Mouse (Mus musculus): ENCODE data around the gene Pard3b. TPM values are rescaled to one million over a fixed set of nuclear protein-coding genes. Genes with fewer than 3 reads are reported as not detected.

Pard3b gene
- polyA plus RNA-seq, 1 experiment from 2014 or later: 10.5 TPM

GRCm38 (mm10) chr1:62648116-62648515 lies 1009.5 kb downstream of the Pard3b start:
- no peak overlapping the region for H3K9ac ChIP-seq (ENCODE audit: low read depth, low read length)
- peak overlapping the region; percentile 9; the same call in 1 of the 2 replicates for H3K4me2 ChIP-seq
- no peaks in the 10 kb centered on the region for H3K36me3 ChIP-seq (ENCODE audit: control insufficient read depth, insufficient read depth, low read length)
- no peak overlapping the region for H3K27ac ChIP-seq (ENCODE audit: low read depth, low read length)
- no peaks in the 10 kb centered on the region for H3K27me3 ChIP-seq (ENCODE audit: control insufficient read depth, insufficient read depth, low read length)
- 38% methylated on average over 6 of the region's 6 CpGs for WGBS (ENCODE audit: insufficient replicate concordance)
- H3K4me1 ChIP-seq (ENCODE audit: control insufficient read depth, insufficient read depth, low read length): peaks cover 12% of the 10 kb centered on the region
- no peak for ATAC-seq (replicated peaks; ENCODE audit: insufficient number of reproducible peaks, low FRiP score, low TSS enrichment)
- no peaks in the 10 kb centered on the region for H3K9me3 ChIP-seq (replicated peaks; ENCODE audit: control insufficient read depth, low read length)
- no peak overlapping the region for H3K4me3 ChIP-seq (ENCODE audit: low read depth, low read length)

- Histone ChIP-seq H3K9me3 (replicated peaks; ENCODE audit: control insufficient read depth, low read length) (no peaks in the 10 kb centered on the region), H3K27me3 (ENCODE audit: control insufficient read depth, insufficient read depth, low read length) (no peaks in the 10 kb centered on the region), H3K4me1 (ENCODE audit: control insufficient read depth, insufficient read depth, low read length) (peaks cover 12% of the 10 kb centered on the region), H3K4me2 (no peak overlapping the region), H3K36me3 (ENCODE audit: control insufficient read depth, insufficient read depth, low read length) (no peaks in the 10 kb centered on the region), H3K4me3 (ENCODE audit: low read depth, low read length) (no peak overlapping the region), H3K27ac (ENCODE audit: low read depth, low read length) (no peak overlapping the region), H3K9ac (ENCODE audit: low read depth, low read length) (no peak overlapping the region)
- 29% methylated on average over 5 of the region's 5 CpGs for WGBS (ENCODE audit: insufficient replicate concordance)
- ATAC-seq (replicated peaks; ENCODE audit: insufficient number of reproducible peaks, low FRiP score, low TSS enrichment): no peak
Measured at GRCm38 (mm10) chr1:62648591-62648990, 1010.0 kb downstream of the Pard3b start.

- no peak overlapping the region for H3K4me3 ChIP-seq (ENCODE audit: low read depth, low read length)
- H3K9me3 ChIP-seq (replicated peaks; ENCODE audit: control insufficient read depth, low read length): no peaks in the 10 kb centered on the region
- no peak overlapping the region for H3K9ac ChIP-seq (ENCODE audit: low read depth, low read length)
- peaks cover 12% of the 10 kb centered on the region for H3K4me1 ChIP-seq (ENCODE audit: control insufficient read depth, insufficient read depth, low read length)
- ATAC-seq (replicated peaks; ENCODE audit: insufficient number of reproducible peaks, low FRiP score, low TSS enrichment): no peak
- no peaks in the 10 kb centered on the region for H3K27me3 ChIP-seq (ENCODE audit: control insufficient read depth, insufficient read depth, low read length)
- H3K36me3 ChIP-seq (ENCODE audit: control insufficient read depth, insufficient read depth, low read length): no peaks in the 10 kb centered on the region
- H3K27ac ChIP-seq (ENCODE audit: low read depth, low read length): no peak overlapping the region
- WGBS (ENCODE audit: insufficient replicate concordance): 85% methylated on average over 5 of the region's 5 CpGs
- H3K4me2 ChIP-seq: no peak overlapping the region
Measured at GRCm38 (mm10) chr1:62650491-62650890, 1011.9 kb downstream of the Pard3b start.

GRCm38 (mm10) chr1:62654436-62654835 lies 1015.8 kb downstream of the Pard3b start:
- Histone ChIP-seq H3K4me2 (no peak overlapping the region), H3K36me3 (ENCODE audit: control insufficient read depth, insufficient read depth, low read length) (no peaks in the 10 kb centered on the region), H3K9me3 (replicated peaks; ENCODE audit: control insufficient read depth, low read length) (no peaks in the 10 kb centered on the region), H3K4me3 (ENCODE audit: low read depth, low read length) (no peak overlapping the region), H3K9ac (ENCODE audit: low read depth, low read length) (no peak overlapping the region), H3K4me1 (ENCODE audit: control insufficient read depth, insufficient read depth, low read length) (no peaks in the 10 kb centered on the region), H3K27ac (ENCODE audit: low read depth, low read length) (no peak overlapping the region), H3K27me3 (ENCODE audit: control insufficient read depth, insufficient read depth, low read length) (no peaks in the 10 kb centered on the region)
- no peak for ATAC-seq (replicated peaks; ENCODE audit: insufficient number of reproducible peaks, low FRiP score, low TSS enrichment)
- WGBS (ENCODE audit: insufficient replicate concordance): 71% methylated on average over 6 of the region's 6 CpGs

GRCm38 (mm10) chr1:62664960-62665645 lies 1026.5 kb downstream of the Pard3b start:
- no peak overlapping the region for H3K4me2 ChIP-seq
- H3K36me3 ChIP-seq (ENCODE audit: control insufficient read depth, insufficient read depth, low read length): no peaks in the 10 kb centered on the region
- H3K9ac ChIP-seq (ENCODE audit: low read depth, low read length): no peak overlapping the region
- peak overlapping the region; percentile 84 for H3K27ac ChIP-seq (ENCODE audit: low read depth, low read length)
- peak; percentile 84; the same call in 1 of the 2 replicates for ATAC-seq (replicated peaks; ENCODE audit: insufficient number of reproducible peaks, low FRiP score, low TSS enrichment)
- WGBS (ENCODE audit: insufficient replicate concordance): 42% methylated on average over 8 of the region's 8 CpGs
- no peak overlapping the region for H3K4me3 ChIP-seq (ENCODE audit: low read depth, low read length)
- H3K27me3 ChIP-seq (ENCODE audit: control insufficient read depth, insufficient read depth, low read length): no peaks in the 10 kb centered on the region
- H3K9me3 ChIP-seq (replicated peaks; ENCODE audit: control insufficient read depth, low read length): no peaks in the 10 kb centered on the region
- H3K4me1 ChIP-seq (ENCODE audit: control insufficient read depth, insufficient read depth, low read length): peaks cover 4% of the 10 kb centered on the region

- no peak for ATAC-seq (replicated peaks; ENCODE audit: insufficient number of reproducible peaks, low FRiP score, low TSS enrichment)
- Histone ChIP-seq H3K4me1 (ENCODE audit: control insufficient read depth, insufficient read depth, low read length) (peaks cover 4% of the 10 kb centered on the region), H3K27me3 (ENCODE audit: control insufficient read depth, insufficient read depth, low read length) (no peaks in the 10 kb centered on the region), H3K27ac (ENCODE audit: low read depth, low read length) (peak overlapping the region; percentile 84), H3K9ac (ENCODE audit: low read depth, low read length) (no peak overlapping the region), H3K36me3 (ENCODE audit: control insufficient read depth, insufficient read depth, low read length) (no peaks in the 10 kb centered on the region), H3K4me3 (ENCODE audit: low read depth, low read length) (no peak overlapping the region), H3K4me2 (no peak overlapping the region), H3K9me3 (replicated peaks; ENCODE audit: control insufficient read depth, low read length) (no peaks in the 10 kb centered on the region)
- WGBS (ENCODE audit: insufficient replicate concordance): 76% methylated on average over 5 of the region's 5 CpGs
Measured at GRCm38 (mm10) chr1:62665771-62666730, 1027.4 kb downstream of the Pard3b start.

- ATAC-seq (replicated peaks; ENCODE audit: insufficient number of reproducible peaks, low FRiP score, low TSS enrichment): no peak
- Histone ChIP-seq H3K9me3 (replicated peaks; ENCODE audit: control insufficient read depth, low read length) (no peaks in the 10 kb centered on the region), H3K4me1 (ENCODE audit: control insufficient read depth, insufficient read depth, low read length) (peaks cover 4% of the 10 kb centered on the region), H3K27me3 (ENCODE audit: control insufficient read depth, insufficient read depth, low read length) (no peaks in the 10 kb centered on the region), H3K27ac (ENCODE audit: low read depth, low read length) (no peak overlapping the region), H3K4me3 (ENCODE audit: low read depth, low read length) (no peak overlapping the region), H3K4me2 (no peak overlapping the region), H3K9ac (ENCODE audit: low read depth, low read length) (no peak overlapping the region), H3K36me3 (ENCODE audit: control insufficient read depth, insufficient read depth, low read length) (no peaks in the 10 kb centered on the region)
- 81% methylated on average over 5 of the region's 5 CpGs for WGBS (ENCODE audit: insufficient replicate concordance)
Measured at GRCm38 (mm10) chr1:62666780-62667179, 1028.2 kb downstream of the Pard3b start.

GRCm38 (mm10) chr1:62678611-62679344 lies 1040.2 kb downstream of the Pard3b start:
- whole genome bisulfite sequencing (ENCODE audit: insufficient replicate concordance): 46% methylated on average over 4 of the region's 4 CpGs
- ATAC-seq (replicated peaks; ENCODE audit: insufficient number of reproducible peaks, low FRiP score, low TSS enrichment): no peak
- Histone ChIP-seq H3K4me1 (ENCODE audit: control insufficient read depth, insufficient read depth, low read length) (no peaks in the 10 kb centered on the region), H3K27ac (ENCODE audit: low read depth, low read length) (no peak overlapping the region), H3K27me3 (ENCODE audit: control insufficient read depth, insufficient read depth, low read length) (no peaks in the 10 kb centered on the region), H3K4me2 (no peak overlapping the region), H3K36me3 (ENCODE audit: control insufficient read depth, insufficient read depth, low read length) (no peaks in the 10 kb centered on the region), H3K9ac (ENCODE audit: low read depth, low read length) (no peak overlapping the region), H3K9me3 (replicated peaks; ENCODE audit: control insufficient read depth, low read length) (0 out of 2 replicates have a peak, but pooled peaks cover 4% of the 10 kb centered on the region), H3K4me3 (ENCODE audit: low read depth, low read length) (no peak overlapping the region)
